Mouse (Mus musculus): ENCODE measurements at regions not wholly inside any gene's neighbourhood (a gene's known extent, or its start where the extent isn't known, plus 50 kb on each side); places are given as distances from the start of the nearest gene placed in this dataset.

DNA sequence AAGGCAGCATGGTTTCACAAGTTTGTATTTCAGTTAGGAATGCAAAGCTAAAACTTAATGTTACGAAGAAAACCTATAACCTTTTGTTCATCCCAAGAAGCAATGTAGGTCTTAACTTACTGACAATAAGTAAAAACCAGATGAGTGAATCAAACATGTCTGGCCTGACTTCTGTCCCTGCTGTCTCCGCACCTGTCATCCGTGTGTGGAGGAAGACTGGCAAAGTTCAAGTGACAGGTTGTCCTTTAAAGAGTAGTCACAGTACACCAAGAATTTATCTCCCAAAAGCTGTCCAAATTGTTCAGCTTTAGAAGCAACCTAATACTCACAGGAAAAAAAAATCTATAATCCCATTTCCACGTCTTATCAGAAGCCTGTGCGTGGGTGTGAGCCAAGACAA is 146.3 kb upstream of the Gm10181 start:
- DNase-seq (ENCODE audit: low read depth) = no peak

DNA sequence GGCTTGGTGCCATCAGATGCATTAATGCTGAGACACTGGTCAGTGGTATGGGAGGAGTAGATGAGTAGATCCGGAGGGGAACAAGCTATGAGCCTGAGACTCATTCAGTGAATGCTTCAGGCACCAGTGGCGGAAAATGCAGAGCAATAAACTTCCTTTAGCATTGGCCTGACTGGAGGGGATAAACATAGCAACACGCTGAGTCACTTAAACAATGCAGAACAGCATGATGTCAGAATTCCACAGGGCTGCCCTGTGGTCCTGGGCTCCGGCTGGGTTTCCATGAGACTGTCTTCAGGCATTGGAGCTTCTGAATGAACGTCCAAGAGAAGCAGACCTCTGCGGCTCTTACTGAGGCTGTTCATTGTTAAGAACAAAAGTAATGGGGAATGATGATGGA is 145.4 kb upstream of the Gm10181 start:
- DNase-seq (ENCODE audit: low read depth) = no peak

DNA sequence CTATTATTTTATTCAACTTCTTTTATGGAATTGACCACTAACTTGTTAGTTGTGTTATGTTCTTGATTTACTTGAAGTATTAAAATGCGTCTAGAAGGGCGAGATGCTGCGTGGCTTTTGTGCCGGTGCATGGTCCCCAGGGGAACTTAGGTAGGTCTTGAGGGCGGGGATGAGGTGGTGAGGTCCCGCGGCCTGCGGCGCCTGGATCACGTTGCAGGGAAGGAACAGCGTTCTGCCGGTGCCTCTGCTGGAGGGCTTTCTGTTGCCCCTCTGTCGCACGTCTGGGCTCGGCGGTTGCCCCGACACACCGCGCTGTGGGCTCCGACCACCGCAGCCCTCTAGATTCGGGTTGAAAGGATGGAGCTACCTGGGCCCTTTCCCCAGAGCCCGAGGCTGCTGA is 136.7 kb upstream of the Gm10181 start:
- no peak for DNase-seq (ENCODE audit: low read depth)

DNA sequence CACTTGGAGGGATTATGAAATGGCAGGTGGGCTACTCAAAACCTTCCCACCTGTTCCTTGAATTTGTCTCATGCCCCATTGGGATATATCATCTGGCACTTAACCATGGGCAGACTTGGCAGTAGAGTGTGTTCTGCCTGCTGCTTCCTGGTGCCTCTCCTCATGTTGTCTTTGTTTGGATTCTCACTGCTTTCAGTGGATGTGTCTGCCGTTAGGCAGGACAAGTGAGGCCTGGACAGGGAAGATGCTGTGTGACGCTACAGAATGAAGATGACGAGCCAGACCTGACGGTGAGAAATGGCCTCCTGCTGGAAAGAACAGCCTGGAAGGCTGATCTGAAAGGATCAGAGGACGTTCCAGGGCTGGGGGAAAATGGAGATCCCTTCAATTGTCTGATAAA is 133.6 kb upstream of the Gm10181 start:
- no peak for DNase-seq (ENCODE audit: low read depth)

DNA sequence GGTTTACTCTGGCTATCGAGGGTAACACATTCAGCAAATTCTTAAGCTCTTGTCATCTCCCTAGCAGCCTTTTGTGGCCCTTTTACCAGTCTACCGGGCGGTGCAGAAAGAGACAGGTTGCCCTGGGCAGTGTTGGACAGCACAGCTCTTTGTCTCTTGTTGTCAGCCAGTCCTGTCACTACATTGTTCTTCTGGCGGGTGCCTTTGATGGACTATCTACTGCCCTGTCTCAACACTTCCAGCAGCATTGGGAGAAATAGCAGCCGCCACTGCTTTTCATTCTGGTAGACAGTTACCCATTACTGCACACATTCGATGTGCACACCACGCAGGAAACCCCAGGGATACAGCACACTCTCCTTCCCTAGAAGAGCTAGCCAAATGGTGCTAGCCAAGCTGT is 132.7 kb upstream of the Gm10181 start:
- no peak for DNase-seq (ENCODE audit: low read depth)

DNA sequence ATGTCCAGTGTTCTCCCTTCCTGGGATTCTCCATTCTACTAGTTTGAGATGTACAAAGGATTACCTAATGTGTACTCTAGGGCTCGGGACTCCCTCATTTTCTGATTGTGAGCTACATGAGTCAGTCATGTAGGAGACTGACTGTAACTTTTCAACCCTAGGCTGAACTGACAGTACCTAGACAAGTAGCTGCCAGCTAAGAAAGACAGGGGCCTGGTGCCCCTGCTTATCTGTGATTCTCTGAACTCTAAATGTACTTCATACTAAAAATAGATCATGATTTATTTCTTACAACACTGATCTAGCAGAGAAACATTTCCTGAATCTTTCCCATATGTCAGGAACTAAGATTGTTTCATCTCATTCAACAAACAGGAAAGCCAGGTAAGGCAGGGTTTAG is 125.9 kb upstream of the Gm10181 start:
- no peak for DNase-seq (ENCODE audit: low read depth)

DNA sequence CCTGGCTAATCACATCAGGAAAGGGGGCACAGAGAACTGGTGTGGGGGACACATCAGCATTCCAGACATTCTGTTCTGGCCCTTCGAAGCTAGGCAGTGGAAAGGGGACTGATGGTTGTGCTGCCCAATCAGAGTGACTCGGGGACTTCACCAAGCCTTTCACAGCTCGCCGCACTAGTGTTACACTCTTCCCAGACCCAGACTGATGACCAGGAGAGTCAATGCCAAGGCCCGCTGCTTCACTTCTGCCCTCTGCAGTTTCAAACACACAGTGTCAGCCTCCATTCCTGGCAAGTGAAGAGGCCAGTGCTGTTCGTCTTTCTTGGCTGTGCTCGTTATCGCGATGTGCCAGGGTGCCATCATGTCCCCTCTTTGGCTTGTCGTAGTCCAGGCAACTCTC is 121.7 kb upstream of the Gm10181 start:
- no peak for DNase-seq (ENCODE audit: low read depth)

DNA sequence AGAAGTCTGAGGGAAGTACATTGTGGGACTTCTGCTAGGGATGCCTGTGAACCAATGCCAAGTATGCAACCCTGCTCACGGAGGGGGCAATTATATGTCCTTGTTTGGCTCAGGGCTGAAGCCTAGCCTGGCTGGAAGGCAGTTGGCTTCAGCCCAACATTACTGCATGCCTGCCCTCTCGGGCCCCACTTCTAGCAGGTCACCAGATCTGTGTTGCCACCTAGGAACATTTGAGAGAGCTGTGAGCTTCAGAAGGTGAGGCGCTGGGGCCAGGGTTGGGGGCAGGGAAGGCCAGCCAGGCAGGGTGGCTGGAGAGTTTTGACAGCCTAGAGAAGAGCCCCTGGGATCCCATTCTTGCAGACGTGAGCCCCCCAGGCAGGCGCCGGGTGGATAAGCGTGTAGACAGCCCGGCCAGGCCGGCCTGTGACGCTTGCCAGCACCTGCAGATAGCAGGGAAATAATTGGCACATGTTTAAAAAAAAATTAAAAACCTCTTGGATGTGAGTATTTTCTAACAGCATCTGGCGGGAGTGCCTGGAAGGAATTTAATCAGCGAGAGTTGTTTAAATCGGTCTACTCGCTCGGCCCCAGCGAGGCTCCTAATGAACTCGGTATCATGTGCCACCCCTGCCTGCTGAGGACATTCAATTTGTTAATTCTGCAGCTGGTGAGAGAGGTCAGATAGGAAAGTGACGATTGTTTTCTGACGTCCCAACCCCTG is 115.0 kb upstream of the Gm10181 start:
- no peak for DNase-seq (ENCODE audit: low read depth)

DNA sequence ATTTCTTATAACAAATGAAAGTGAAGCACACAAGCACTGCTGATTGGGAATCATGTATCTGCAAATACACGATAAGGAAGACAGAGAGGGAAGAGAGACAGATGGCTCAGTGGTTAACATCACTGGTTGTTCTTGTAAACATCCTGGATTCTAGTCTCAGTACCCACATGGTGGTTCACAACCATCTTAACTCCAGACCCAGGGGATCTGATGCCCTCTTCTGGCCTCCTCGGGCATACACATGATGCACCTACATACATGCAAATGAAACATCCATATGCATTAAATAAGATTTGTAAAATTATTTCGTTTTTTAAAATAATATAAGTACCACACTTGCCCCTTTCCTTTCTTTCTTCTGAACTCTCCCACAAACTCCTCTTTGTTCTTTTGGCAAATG is 106.4 kb upstream of the Gm10181 start:
- DNase-seq (ENCODE audit: low read depth) = no peak

DNA sequence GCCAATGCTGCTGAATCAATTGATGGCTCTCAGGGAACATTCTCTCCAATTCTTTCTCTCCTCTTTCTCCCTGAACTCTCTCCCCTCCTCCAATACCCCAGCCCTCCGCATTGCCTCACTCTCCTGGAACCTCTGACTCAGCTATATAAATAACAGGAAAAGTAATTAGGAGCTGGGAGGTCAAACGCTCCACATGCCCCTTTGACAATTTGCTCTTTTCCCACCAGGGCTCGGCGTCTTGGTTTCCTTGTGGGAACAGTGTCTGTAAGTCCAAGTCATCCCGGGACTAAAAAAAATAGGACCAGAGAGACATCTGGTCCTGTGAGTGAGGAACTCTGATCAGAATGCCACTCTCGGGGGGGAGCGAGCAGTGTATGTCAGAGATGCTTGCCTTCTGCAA is 94.7 kb upstream of the Gm10181 start:
- no peak for DNase-seq (ENCODE audit: low read depth)

DNA sequence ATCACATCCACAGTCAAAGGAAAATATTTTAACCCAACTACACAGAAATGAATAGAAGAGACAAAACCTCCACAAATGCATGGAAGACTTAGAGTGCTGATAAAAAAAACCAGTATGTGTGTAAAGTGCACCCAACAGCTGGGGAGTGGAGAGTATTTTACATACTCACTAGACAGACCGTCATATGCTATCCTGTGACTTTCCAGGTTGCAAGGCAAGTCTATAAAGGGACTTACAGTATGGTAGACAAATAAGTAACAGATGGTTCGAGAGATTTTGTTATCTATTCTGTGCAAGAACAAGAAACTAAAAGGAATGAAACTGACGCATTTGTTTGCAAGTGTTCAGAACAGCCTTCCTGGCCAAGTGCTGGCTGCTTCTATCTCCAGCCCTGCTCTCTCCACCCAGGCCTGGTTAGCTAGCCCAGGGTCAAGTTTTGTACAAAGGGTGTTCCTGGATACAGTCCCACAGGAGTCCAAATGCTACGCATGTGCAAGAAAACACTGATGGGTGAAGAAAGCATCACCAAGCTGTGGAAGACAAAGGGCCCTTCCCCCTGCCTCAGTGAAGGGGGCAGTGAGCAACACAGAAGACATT is 68.0 kb upstream of the Gm10181 start:
- no peak for DNase-seq (ENCODE audit: low read depth)

DNA sequence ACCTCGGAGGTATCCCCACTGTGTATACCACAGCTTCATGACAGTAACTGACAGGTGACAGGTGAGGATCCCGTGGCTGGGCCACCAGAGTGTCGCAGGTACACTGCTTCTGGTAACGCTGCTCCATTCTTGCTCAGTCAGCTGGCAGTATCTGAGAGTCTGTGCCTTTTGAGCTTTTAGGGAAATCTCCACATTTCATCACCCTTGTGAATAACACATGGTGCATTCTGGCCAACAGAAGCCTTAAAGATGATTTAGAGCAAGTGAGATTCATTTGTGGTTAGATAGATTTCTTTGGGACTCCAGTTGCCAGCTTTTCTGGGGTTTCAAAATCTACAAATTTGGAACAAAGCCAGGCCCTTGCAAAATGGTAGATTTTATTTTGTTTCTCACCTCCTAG is 66.8 kb upstream of the Gm10181 start:
- no peak for DNase-seq (ENCODE audit: low read depth)

DNA sequence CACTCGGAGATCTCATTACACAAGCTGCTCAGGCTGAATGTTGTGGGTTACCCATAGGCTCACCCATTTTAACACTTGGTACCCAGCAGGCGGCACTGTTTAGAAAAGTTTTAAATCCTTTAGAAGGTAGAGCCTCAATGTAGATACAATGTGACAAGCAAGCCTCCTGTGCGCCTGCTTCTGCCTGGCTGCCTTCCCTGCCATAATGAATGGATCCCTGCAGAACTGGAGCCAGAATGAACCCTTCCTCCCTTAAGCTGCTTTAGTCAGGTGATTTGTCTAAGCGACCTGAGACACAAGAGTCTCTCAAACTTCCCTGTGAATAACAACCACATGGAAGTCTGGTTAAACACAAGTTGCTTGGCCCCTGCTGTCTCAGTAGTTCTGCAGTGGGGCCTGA is 64.7 kb upstream of the Gm10181 start:
- no peak for DNase-seq (ENCODE audit: low read depth)

DNA sequence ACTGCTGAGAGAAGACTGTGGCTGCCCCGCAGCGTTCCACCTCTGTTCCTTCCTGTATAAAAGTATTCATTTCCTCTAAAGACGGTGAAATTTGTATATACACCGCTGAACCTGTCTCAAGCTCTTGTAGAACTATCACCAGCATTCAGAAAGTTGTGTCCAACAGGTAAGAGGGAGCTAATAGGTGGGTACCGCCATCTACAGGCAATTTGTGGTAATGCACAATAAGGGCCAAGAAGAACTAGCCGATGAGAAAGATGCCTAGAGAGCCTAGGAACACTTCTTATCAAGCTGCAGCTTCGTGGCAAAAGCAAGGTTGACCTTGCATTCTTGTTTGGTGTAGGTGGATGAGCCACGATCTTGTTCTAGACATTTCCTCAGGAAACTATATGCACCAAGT is 61.6 kb upstream of the Gm10181 start:
- DNase-seq (ENCODE audit: low read depth) = peak; percentile 50

DNA sequence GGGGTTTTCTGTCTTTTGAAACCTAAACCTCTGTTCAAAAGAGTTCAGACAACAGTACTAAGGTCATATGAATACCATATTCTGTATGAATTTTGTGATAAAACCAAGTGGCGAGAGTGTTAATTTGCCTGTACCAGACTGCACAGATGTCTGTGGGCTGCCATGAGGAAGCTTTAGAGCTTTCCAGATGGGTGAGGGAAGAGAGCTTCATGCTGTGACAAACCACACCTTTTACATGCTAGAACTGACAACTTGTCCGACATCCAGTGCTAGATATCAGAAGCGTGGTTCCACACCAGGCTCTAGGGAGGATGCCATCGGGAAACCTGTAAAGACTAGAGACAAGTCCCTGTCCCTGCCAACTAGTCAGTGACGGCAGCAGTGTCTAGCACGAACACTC is 60.9 kb upstream of the Gm10181 start:
- DNase-seq (ENCODE audit: low read depth) = no peak

DNA sequence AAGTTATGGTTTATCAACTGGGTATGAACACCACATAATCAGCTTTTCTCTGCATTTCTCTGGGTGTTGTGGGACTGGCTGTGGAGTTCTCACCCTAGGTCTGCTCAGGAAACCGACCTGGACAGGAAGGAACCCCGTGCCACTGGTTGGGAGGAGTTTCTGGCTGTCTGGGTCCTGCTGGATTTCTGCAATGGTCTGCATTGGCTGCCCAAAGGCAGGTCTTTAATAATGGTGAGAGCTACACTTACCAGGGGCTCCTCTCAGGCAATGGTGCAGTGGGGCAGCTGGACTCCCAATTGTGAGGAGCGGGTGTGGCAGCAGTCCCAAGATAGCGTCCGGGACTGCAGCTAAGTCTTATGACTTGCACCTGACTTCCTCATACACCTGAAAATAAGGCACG is 57.8 kb upstream of the Gm10181 start:
- no peak for DNase-seq (ENCODE audit: low read depth)

Data from naive thymus-derived CD4-positive, alpha-beta T cell, adult 2 months (primary cell).